Mouse (Mus musculus): ENCODE data around the gene Hdac4.

Gene Hdac4

DNA sequence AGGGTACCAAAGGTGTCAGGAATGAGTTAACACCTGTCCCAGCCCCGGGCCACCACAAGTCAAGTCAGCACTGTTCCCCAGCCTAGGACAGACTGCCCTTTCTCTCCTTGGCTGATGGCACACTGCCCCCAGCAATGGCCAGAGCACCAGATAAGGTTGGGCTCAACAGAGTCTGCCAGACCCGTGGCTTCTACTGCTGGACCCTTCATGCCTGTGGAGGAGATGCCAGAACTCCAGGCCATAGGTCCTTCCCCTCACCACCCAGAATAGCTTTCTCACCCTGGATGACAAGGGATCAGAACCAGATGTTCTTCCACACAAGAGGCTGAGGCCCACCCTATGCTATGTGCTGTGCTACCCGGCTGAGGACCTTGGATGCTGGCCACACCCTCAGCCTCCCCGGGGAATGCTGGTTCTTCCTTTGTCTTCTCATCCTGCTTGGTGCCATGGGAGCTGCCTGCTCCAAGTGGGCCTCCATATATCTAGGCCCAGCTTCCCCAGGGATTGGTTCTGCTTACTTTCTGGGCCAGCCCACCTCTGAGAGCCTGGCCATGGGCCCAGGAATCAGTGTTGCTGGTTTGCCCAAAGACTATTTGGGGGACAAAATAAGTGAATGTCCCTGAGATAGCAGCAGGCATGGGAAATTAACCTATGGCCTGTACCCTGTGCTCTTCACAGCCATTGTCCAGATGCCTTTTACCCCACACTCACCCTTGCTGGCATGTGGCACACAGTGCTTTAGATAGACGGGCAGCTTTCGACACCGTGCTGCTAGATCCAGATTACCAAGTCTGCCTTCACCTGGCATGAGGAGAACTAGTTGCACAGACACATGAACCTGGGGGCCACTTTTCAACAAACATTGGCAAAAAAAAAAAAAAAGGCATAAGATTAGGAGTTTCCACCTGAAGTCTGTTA, 273.0 kb downstream of the Hdac4 start:
- DNase-seq (ENCODE audit: low read depth, low spot score) = no peak

DNA sequence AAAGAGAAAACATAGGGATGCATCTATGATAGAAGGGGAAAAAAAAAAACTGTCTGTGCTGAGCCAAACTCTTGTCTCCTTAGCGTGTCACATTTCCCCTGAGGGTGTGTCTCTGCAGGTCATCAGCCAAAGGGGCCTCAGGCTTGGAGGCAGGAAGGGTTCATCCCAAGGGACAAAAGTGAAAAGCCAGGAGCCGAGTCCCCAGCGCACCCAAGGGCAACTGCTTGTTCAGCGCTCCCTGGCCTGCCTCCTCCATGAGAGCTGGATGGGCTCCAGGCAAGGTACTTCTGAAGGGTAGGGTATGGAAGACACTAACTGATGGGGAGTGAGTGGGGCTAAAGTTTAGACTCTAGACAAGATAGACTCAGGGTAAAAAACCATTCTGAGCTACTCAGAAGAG, 273.8 kb downstream of the Hdac4 start:
- no peak for DNase-seq (ENCODE audit: low read depth, low spot score)

DNA sequence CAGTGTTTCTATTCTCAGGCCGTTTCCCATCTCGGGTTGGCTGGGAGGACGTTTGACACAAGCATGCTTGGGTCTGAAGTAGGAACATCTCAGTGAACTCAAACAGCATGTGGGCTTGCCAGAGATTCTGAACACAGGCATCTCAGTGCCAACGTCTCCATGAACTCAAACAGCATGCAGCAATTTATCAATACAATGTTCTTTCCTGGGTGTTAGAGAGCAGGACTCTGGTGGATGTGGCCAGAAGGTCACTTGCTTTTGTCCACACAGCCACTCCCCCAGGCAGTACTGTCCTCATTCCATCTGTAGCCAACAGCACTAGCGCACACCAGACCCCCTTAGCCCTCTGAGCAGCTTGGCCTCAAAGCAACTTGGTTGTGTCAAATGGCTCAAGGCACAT, 274.2 kb downstream of the Hdac4 start:
- DNase-seq (ENCODE audit: low read depth, low spot score) = no peak

DNA sequence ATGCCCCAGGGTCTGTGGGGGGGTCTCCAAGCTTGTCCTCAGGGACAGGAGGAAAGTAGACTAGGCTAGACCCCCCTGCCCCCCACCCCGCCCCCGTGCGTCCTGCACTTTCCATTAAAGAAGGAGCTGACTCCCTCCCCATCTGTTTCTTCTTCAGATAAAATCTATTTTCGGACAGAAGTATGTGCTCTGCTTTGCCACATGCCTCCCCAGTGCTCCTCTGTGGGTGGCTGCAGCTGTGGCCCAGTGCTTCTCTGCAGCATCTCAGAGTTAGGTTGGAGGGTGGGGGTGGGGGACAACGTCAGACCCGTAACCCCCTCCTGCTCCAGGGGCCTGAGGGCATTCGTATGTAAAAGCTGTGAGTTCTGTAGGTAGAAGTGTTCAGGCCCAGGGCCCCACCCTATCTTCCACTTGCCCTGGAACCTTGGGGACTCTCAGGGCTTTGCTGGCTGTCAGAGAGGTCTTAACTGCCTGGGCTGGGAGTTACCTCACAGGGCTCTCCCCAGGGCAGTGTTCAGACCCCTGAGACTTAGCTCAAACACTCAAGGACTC, 275.4 kb downstream of the Hdac4 start:
- no peak for DNase-seq (ENCODE audit: low read depth, low spot score)

DNA sequence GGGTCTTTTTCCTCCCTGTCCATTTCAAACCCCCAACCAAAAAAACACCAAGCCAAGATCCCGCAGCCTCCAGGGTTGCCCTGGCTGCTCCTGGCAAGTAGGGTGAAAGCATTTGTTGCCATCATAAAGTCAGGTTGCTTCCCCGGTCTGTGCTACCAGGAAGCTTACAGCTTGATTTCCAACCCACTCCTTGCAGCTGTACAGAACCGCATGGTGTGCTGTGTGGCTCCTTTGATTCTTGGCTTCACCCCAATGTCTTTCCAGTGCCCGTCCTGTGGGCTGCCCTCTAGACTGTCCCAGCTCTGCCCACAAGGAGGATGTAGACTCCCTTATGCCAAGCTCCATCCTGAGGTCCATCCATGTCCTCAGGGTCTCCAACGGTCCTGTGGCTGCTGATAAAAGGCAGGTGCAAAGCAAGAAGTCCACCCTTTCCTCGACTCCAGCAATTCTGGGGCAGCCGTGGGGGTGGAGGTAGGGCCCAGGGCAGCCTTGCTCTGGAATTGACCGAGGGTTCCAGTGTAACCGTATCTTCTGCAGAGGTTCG, 277.2 kb downstream of the Hdac4 start:
- no peak for DNase-seq (ENCODE audit: low read depth, low spot score)

DNA sequence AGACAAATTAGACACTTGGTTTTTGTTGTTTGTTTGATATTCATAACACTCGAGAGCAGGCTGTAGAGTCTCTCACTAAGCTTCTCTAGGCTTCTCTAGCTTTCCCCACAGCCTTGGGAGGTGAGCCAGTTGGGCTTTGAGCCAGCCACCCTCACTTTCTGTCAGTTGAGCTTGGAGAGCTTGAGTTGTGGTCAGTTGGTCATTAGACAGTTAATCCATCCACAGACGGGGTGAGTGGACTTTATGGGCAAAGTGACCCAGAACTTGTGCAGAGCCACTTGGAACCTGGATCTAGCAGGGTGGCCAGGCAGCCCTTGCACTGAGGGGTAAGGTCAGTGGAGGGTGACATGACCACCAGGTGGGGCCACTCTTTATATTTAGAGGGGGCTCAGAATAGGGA, 277.9 kb downstream of the Hdac4 start:
- DNase-seq (ENCODE audit: low read depth, low spot score) = no peak

DNA sequence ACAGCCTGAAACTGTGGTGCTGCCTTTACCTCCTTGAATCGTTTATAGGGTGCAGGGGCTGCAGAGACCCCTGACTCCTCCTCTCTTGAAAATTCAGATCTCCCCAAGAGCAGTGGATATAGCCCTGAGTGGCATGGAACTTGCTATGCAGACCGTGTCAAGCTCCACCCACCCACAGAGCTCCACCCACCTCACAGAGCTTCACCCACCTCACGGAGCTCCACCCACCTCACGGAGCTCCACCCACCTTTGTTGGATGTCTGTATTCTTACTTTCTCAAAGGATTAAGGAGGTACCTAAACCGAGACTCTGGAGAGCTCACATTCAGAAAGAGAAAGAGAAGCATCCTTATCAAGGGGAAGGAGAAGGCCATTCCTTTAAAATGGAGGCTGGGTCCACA, 279.5 kb downstream of the Hdac4 start:
- DNase-seq (ENCODE audit: low read depth, low spot score) = peak; percentile 24

DNA sequence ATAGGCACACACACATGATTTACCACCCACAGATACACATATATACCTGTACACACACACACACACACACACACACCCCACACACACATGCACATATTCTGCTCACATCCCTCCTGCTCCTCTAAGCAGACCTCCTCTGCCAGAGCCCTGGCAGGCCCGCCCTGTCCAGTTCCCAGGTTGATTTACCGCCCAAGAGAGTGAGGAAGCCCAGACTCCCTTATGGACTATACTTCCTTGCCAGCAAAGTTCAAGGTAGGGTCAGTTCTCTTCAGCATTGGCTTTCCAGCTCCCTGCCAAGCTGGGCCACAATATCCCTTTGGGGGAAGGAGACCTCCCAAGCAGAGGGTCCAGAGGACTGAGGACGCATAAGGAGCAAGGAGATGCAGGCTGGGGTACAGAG, 280.9 kb downstream of the Hdac4 start:
- no peak for DNase-seq (ENCODE audit: low read depth, low spot score)

DNA sequence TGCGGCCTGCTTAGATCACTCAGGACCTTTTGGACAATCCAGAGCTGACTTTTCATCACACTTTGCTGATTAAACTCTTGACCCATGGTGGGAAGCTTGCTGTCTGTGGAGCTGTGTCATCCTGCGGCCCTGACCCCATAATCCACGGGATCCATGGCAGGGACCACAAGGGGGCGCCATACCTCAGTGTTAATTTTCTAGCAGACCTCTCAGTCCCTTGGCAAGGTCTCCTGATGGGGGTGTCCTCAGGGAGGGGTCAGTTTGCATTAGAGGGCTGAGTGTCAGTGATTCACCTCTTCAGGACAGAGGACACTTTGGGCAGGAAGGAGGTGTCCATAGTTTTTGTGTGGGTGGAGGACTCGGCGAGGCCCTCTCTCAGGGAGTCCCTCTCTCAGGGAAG, 281.6 kb downstream of the Hdac4 start:
- DNase-seq (ENCODE audit: low read depth, low spot score) = peak; percentile 14

DNA sequence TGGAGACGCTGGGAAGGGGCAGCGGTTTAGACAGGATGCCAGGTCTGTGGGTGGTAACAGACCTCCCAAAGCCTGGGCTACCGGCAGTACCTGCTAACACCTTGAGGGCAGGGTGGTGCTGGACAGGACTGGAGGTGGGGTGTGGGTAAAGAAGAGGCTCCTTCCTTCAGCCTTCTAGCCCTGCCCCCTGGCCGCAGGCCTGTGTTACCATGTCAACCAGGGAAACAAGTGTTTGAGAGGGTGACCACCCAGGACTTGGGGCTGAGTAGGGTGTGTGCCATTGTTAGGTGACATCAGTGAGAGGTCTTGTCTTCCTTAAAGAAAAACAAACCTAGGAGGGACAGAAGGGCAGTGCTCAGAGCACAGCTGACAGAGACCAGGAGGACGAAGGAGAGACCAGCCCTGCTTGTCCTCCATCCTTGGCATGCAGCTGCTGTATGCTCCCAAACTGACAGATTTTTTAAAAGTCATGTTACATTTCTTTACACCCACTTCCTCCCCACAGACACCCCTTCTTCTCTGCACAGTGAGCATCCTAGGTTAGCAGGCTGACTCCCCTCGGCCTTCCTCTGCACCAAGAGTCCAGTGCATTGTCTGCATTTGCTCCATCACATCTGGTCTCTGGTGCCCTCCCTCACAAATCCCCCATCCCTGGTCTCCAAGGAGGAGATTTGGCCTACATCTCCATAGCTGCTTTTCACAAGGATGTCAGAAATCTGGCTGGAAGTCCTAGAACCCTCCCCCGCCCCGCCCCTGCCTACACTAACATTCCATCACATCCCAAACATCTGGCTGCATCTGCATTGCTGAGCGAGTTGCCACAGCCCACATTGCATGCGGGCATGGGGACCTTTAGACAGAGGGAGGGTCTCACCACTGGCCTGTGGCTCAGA, 283.0 kb downstream of the Hdac4 start:
- DNase-seq (ENCODE audit: low read depth, low spot score) = no peak

DNA sequence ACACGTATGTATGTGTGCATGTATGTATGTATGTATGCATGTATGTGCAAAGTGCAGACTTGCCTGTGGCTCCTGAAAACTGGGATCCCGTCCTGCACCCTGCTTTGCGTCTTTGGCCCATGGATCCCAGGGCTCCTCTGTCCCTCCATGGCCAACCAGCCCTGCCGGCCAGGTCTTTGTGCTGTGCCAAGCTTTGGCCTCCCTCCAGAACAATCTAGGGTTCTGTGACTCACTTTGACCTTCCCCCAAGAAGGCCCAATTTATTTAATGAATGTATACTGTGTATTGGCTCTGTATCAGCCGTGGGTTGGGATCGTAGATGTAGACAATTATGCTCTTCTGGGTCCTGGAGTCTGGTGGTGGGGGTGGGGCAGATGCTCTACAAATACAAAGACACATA, 290.2 kb downstream of the Hdac4 start:
- DNase-seq (ENCODE audit: low read depth, low spot score) = no peak

DNA sequence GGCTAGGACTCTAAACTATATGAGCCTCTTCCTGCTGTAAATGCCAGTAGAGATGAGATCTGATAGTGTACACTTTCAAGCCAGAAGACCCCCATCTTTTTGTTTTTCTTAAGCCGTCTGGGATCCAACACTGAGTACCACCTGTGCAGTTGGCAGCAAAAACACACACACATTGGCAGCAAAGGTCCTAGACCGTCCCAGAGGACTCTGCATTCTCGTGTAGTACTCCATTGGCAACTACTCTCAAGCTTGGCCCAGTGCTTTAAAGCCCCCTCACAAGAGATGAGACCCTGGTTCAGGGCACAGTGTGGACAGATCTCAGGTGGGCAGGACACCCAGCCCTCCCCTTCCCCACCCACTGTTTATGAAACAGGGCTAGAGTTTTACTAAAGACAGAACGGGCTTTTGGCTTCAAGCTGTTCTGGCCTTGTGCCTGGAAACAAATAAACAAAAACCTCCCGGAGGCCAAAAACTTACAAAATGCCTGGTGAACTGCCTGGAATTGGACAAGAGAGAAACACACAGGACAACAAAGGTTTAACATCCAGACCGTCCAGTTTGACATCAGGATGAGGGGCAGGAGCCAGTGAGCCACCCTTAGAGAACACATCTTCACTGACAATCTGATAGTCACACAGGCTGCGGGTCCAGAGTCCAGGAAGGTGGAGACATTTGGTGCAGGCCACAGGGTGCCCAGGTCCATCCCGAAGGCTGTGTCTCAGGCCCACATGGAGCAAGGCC, 292.1 kb downstream of the Hdac4 start:
- no peak for DNase-seq (ENCODE audit: low read depth, low spot score)

DNA sequence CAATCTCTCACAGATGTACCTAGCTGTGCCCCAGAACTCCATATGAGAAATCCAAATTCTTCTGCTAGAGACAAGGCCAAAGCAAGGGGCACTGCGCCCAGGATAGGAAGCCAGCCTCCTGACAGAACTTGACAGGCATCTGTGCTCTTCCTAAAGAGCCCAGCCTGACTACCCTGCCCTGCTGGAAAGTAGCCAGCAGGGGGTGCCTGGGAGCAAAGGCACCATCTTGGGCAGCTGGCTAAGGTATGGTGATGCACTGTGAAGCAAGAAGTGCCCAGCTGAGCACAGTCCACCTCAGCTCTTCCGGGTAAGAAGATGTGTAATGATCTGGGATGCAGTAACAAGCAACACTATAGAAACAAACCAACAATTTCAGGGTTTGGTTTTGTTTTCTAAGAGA, 298.4 kb downstream of the Hdac4 start:
- no peak for DNase-seq (ENCODE audit: low read depth, low spot score)

DNA sequence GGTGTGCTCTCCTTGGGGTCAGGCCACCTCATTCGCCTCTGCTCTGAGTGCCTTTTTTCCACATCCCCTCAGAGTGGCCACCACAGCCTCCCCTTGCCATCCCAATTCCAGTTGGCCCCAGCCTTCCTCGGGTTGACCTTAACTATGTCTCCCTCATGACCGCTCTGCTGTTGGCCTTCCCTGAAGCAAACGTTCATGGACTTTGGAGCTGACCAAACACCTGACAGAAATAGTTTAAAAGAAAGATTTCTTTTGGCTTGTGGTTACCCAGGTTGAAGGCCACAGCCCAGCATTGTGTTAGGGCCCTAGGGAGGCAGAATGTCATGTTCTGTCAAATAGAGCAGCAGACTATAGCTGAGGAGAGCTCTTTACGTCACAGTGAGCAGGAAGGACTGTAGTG, 301.2 kb downstream of the Hdac4 start:
- no peak for DNase-seq (ENCODE audit: low read depth, low spot score)

DNA sequence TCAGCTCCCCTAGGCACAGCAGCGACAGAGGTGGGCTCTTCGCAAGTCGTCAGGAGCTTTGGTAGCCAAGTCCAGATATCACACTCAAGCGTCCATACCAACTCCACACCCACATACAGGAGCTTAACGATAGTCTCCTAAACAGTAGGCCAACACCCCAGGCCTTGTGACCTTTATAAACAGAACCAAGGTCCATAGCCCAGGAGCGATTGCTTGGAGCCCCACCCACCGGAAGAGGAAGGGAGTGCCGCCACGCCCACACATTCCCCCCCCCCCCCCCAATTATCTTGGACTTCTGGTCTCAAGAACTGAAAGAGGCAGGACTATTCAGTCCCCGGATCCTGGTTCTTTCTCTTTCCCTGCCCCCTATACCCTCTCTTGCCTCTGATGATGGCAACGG, 301.9 kb downstream of the Hdac4 start:
- no peak for DNase-seq (ENCODE audit: low read depth, low spot score)

DNA sequence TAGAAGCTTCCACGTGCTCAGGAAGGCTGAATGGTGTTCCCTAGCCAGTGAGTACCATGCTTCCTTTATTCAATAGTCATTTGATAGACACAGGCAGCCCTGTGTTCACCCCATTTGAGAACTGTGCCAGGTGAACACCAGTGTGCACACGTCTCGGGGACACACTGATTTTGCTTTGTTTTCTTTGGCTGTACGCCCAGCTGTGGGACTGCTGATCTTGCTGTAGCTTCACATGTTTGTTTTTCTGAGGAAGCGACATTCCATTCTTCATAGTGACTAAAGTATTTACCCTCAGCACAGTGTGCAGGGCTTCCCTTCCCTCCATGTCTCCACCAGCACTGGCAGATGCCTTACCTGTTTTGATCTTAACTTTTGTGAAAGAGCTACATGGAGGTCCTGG, 312.4 kb downstream of the Hdac4 start:
- DNase-seq (ENCODE audit: low read depth, low spot score) = no peak

DNA sequence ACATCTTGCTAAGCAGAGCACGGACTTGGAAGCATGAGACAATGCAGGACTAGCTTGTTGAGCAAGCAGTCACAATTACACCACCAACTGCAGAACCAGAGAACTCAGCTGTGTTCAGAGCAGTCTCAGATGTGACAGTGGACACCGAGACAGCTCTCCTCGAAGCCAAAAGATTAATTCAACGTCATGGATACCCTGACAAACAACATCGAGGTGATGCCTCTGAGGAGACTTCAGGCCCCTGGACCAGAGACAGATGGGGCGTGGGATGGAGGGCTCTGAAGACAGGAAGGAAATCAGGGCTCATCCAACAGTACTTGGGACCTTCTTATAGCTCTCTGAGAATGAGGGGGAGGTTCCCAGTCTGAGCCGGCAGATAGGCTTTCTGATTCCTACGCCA, 314.6 kb downstream of the Hdac4 start:
- no peak for DNase-seq (ENCODE audit: low read depth, low spot score)

DNA sequence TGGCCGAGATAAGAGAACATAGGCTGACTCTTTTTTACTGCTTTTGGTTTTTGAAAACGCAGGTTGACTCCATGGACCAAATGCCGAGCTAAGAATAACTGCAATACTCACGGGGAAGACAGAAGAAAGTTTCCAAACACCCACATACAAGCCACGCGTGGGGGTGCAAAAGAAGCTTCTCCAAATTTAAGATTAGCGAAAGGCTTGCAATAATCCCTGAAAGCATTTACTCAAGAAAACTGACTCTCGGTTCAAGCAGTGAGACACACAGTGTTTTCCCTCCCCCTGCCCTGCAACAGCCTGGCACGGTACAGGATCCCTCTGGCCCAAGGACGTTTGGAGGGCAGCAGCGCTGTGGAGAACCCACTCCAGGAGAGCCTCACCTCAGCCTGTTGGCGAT, 315.3 kb downstream of the Hdac4 start:
- no peak for DNase-seq (ENCODE audit: low read depth, low spot score)

Data from WW6 (cell line).